Mouse (Mus musculus): Measurements from ENCODE around the gene Clpp. TPM values are rescaled to one million over a fixed set of nuclear protein-coding genes. Genes with fewer than 3 reads are reported as not detected.

The Clpp gene
- polyA plus RNA-seq, 1 experiment from 2014 or later, result 180 TPM

Other genes starting within 250 kb of the Clpp start
- gene Nrtn, start 232.8 kb upstream of the Clpp start, polyA plus RNA-seq (2015; fragmentation: Nextera tagmentation; extraction: Ambion mirVana), result 4.1 and 4.6 TPM in 2 replicates
- gene Dus3l, start 225.5 kb upstream of the Clpp start, polyA plus RNA-seq (2015; fragmentation: Nextera tagmentation; extraction: Ambion mirVana), result 100.0 and 104 TPM in 2 replicates
- gene Prr22, start 220.1 kb upstream of the Clpp start, polyA plus RNA-seq (2015; fragmentation: Nextera tagmentation; extraction: Ambion mirVana), result 1.4 TPM in 2 replicates
- 5.4 and 6.0 TPM in 2 replicates for gene Rfx2, start 159.3 kb upstream of the Clpp start, polyA plus RNA-seq (2015; fragmentation: Nextera tagmentation; extraction: Ambion mirVana)
- gene Acsbg2, start 115.9 kb upstream of the Clpp start, polyA plus RNA-seq (2015; fragmentation: Nextera tagmentation; extraction: Ambion mirVana), result not detected in 2 replicates
- gene 1700061G19Rik, start 114.8 kb upstream of the Clpp start, polyA plus RNA-seq (2015; fragmentation: Nextera tagmentation; extraction: Ambion mirVana), result 0.37 and 0.49 TPM in 2 replicates
- gene Mllt1, start 54.9 kb upstream of the Clpp start, polyA plus RNA-seq (2015; fragmentation: Nextera tagmentation; extraction: Ambion mirVana), result 103 and 106 TPM in 2 replicates
- gene Acer1, start 8.2 kb upstream of the Clpp start, polyA plus RNA-seq (2015; fragmentation: Nextera tagmentation; extraction: Ambion mirVana), result not detected in 2 replicates
- 53.2 and 57.1 TPM in 2 replicates for gene Alkbh7, start 7.0 kb downstream of the Clpp start, polyA plus RNA-seq (2015; fragmentation: Nextera tagmentation; extraction: Ambion mirVana)
- 0.68 and 0.83 TPM in 2 replicates for gene Pspn, start 9.7 kb downstream of the Clpp start, polyA plus RNA-seq (2015; fragmentation: Nextera tagmentation; extraction: Ambion mirVana)
- 76.8 TPM in 2 replicates for gene Gtf2f1, start 21.0 kb downstream of the Clpp start, polyA plus RNA-seq (2015; fragmentation: Nextera tagmentation; extraction: Ambion mirVana)
- 0.43 and 0.73 TPM in 2 replicates for gene Gm17949, start 21.2 kb downstream of the Clpp start, polyA plus RNA-seq (2015; fragmentation: Nextera tagmentation; extraction: Ambion mirVana)
- 29.9 and 30.5 TPM in 2 replicates for gene Khsrp, start 41.2 kb downstream of the Clpp start, polyA plus RNA-seq (2015; fragmentation: Nextera tagmentation; extraction: Ambion mirVana)
- gene Slc25a41, start 51.3 kb downstream of the Clpp start, polyA plus RNA-seq (2015; fragmentation: Nextera tagmentation; extraction: Ambion mirVana), result not detected in 2 replicates
- 1.5 and 2.0 TPM in 2 replicates for gene Crb3, start 68.8 kb downstream of the Clpp start, polyA plus RNA-seq (2015; fragmentation: Nextera tagmentation; extraction: Ambion mirVana)
- 42.5 TPM in 2 replicates for gene Slc25a23, start 69.6 kb downstream of the Clpp start, polyA plus RNA-seq (2015; fragmentation: Nextera tagmentation; extraction: Ambion mirVana)
- gene Dennd1c, start 88.2 kb downstream of the Clpp start, polyA plus RNA-seq (2015; fragmentation: Nextera tagmentation; extraction: Ambion mirVana), result 5.8 TPM in 2 replicates
- 388 and 395 TPM in 2 replicates for gene Tubb4a, start 97.5 kb downstream of the Clpp start, polyA plus RNA-seq (2015; fragmentation: Nextera tagmentation; extraction: Ambion mirVana)
- 7.4 and 8.1 TPM in 2 replicates for gene Tnfsf9, start 115.0 kb downstream of the Clpp start, polyA plus RNA-seq (2015; fragmentation: Nextera tagmentation; extraction: Ambion mirVana)
- gene Cd70, start 159.5 kb downstream of the Clpp start, polyA plus RNA-seq (2015; fragmentation: Nextera tagmentation; extraction: Ambion mirVana), result 1.1 and 1.2 TPM in 2 replicates
- not detected in 2 replicates for gene Tnfsf14, start 203.9 kb downstream of the Clpp start, polyA plus RNA-seq (2015; fragmentation: Nextera tagmentation; extraction: Ambion mirVana)
- gene C3, start 237.8 kb downstream of the Clpp start, polyA plus RNA-seq (2015; fragmentation: Nextera tagmentation; extraction: Ambion mirVana), result 2.2 TPM in 2 replicates